Mouse (Mus musculus) midbrain, embryonic 11.5 days (tissue): ENCODE data around the gene Arhgap45. TPM values are rescaled to one million over a fixed set of nuclear protein-coding genes. Genes with fewer than 3 reads are reported as not detected.
A peak's percentile ranks its signal among the peaks of the same experiment; 100 is the strongest.

Experiments
- ATAC-seq: fragments of 200-750 bp; cut with Nextera tagmentation; 2 replicates; pipeline ENCODE4 v1.8.0; 2017; ENCODE audit warnings: moderate TSS enrichment, moderate library complexity; ENCODE audit not compliant: low FRiP score
- DNase-seq: peaks from one replicate; pipeline ENCODE4 v3.0.0; 2015; ENCODE audit warnings: low spot score; ENCODE audit errors: missing footprints
- H3K27ac ChIP-seq: fragments of 300-500 bp; sonication (generic); 2 replicates; pipeline ENCODE4 v1.5.1; 2014; ENCODE audit warnings: low read depth, low read length
- H3K27me3 ChIP-seq: fragments of 300-500 bp; sonication (generic); 2 replicates; pipeline ENCODE4 v1.6.1; 2014; ENCODE audit warnings: mild to moderate bottlenecking, low read length, moderate library complexity, mixed read lengths; ENCODE audit not compliant: control insufficient read depth, insufficient read depth
- H3K36me3 ChIP-seq: fragments of 300-500 bp; sonication (generic); 2 replicates; pipeline ENCODE4 v1.6.1; 2014; ENCODE audit warnings: mild to moderate bottlenecking, low read length, moderate library complexity, mixed read lengths; ENCODE audit not compliant: control insufficient read depth, insufficient read depth
- H3K4me1 ChIP-seq: fragments of 300-500 bp; sonication (generic); 2 replicates; pipeline ENCODE4 v1.6.1; 2014; ENCODE audit warnings: low read length; ENCODE audit not compliant: control insufficient read depth, insufficient read depth
- H3K4me2 ChIP-seq: fragments of 300-500 bp; sonication (generic); 2 replicates; pipeline ENCODE4 v1.6.1; 2014; ENCODE audit warnings: mild to moderate bottlenecking, moderate library complexity
- H3K4me3 ChIP-seq: fragments of 300-500 bp; sonication (generic); 2 replicates; pipeline ENCODE4 v1.5.1; 2014; ENCODE audit warnings: low read depth, low read length
- H3K9ac ChIP-seq: fragments of 300-500 bp; sonication (generic); 2 replicates; pipeline ENCODE4 v1.6.1; 2014; ENCODE audit warnings: low read length
- H3K9me3 ChIP-seq: fragments of 300-500 bp; sonication (generic); 2 replicates; pipeline ENCODE4 v1.6.1; 2016; ENCODE audit warnings: low read length; ENCODE audit not compliant: control insufficient read depth
- WGBS: fragments of 180-500 bp; shearing (Covaris S2); extraction: QIAGEN DNeasy Blood & Tissue Kit; methylation state at CpG from one replicate; pipeline ENCODE4 v1.1.7; 2014; 5-methylcytosine and 5-hydroxymethylcytosine counted together
- polyA plus RNA-seq: library from polyadenylated mRNA; unstranded; fragments of >200 nt; fragmentation: Nextera tagmentation; extraction: Ambion mirVana; gene quantifications from 2 replicates; pipeline ENCODE4 v1.2.1, GENCODE M21; 2014

The Arhgap45 gene
- polyA plus RNA-seq, 1 experiment from 2014 or later: 3.8 TPM

- Histone ChIP-seq H3K4me3 (no peak overlapping the region), H3K9me3 (no peaks in the 10 kb centered on the region), H3K9ac (no peak overlapping the region), H3K4me2 (no peak overlapping the region), H3K27ac (no peak overlapping the region), H3K27me3 (peaks cover 11% of the 10 kb centered on the region), H3K36me3 (peaks cover 34% of the 10 kb centered on the region), H3K4me1 (peaks cover under 1% of the 10 kb centered on the region; the same call in 1 of the 2 replicates)
- 85% methylated on average over 28 of the region's 28 CpGs for WGBS
- DNase-seq (peak; percentile 70), ATAC-seq (no peak)
Observed at GRCm38 (mm10) chr10:79976071-79976721, 40.3 kb upstream of the Arhgap45 start.

DNA sequence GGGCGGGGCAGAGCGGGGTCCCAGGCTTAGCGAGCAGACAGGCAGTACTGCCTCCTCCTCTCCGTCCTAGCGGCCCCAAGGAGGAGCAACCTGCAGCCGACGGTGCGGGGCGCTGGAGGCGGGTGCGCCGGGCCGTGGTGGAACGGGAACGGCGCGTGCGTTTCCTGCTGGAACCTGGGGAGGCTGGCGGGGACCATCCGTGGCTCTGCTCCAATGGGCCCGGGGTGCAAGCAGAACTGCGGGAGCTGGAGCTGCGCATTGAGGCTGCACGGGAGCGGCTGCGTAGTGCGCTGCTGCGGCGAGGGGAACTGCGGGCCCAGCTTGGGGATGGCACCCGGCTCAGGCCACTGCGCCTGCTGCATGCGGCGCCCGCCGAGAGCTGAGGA is 39.7 kb upstream of the Arhgap45 start:
- Histone ChIP-seq H3K4me2 (no peak overlapping the region), H3K4me3 (no peak overlapping the region), H3K27ac (no peak overlapping the region), H3K4me1 (no peaks in the 10 kb centered on the region), H3K27me3 (peaks cover 6% of the 10 kb centered on the region; the same call in 1 of the 2 replicates), H3K36me3 (peaks cover 34% of the 10 kb centered on the region), H3K9me3 (no peaks in the 10 kb centered on the region), H3K9ac (no peak overlapping the region)
- ATAC-seq: no peak
- WGBS: 68% methylated on average over 36 of the region's 36 CpGs
- DNase-seq: peak; percentile 61

- no peak overlapping the region for H3K4me3 ChIP-seq
- peaks cover 34% of the 10 kb centered on the region for H3K36me3 ChIP-seq
Observed at GRCm38 (mm10) chr10:79977324-79977723, 39.1 kb upstream of the Arhgap45 start.

DNA sequence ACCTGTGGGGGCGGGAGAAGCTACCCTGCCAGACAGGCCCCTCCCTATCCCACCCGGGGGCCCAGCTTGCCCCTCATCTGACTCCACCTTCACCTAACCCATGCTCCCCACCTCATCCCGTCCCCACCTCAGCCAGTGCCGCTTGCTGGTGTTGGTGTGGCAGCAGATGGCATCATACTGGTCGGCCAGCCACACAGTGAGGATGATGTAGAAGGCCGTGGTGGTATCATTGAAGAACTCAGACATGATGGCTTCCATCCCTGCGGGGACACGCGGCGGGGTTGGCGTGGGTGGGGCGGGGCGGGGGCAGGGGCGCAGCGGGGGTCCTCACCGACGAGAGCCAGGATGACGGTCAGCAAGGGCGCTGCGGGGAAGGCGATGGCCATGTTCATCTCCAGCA is 38.4 kb upstream of the Arhgap45 start:
- WGBS: 92% methylated on average over 21 of the region's 21 CpGs
- H3K4me3 ChIP-seq: no peak overlapping the region

More at GRCm38 (mm10) chr10:79977324-79977723, 39.1 kb upstream of the Arhgap45 start:
- H3K4me2 ChIP-seq: no peak overlapping the region
- no peak overlapping the region for H3K9ac ChIP-seq
- peaks cover under 1% of the 10 kb centered on the region; the same call in 1 of the 2 replicates for H3K4me1 ChIP-seq
- ATAC-seq (no peak), DNase-seq (no peak)
- H3K9me3 ChIP-seq: no peaks in the 10 kb centered on the region
- H3K27ac ChIP-seq: no peak overlapping the region
- H3K27me3 ChIP-seq: peaks cover 2% of the 10 kb centered on the region; the same call in 1 of the 2 replicates
- 80% methylated on average over 28 of the region's 28 CpGs for WGBS

DNA sequence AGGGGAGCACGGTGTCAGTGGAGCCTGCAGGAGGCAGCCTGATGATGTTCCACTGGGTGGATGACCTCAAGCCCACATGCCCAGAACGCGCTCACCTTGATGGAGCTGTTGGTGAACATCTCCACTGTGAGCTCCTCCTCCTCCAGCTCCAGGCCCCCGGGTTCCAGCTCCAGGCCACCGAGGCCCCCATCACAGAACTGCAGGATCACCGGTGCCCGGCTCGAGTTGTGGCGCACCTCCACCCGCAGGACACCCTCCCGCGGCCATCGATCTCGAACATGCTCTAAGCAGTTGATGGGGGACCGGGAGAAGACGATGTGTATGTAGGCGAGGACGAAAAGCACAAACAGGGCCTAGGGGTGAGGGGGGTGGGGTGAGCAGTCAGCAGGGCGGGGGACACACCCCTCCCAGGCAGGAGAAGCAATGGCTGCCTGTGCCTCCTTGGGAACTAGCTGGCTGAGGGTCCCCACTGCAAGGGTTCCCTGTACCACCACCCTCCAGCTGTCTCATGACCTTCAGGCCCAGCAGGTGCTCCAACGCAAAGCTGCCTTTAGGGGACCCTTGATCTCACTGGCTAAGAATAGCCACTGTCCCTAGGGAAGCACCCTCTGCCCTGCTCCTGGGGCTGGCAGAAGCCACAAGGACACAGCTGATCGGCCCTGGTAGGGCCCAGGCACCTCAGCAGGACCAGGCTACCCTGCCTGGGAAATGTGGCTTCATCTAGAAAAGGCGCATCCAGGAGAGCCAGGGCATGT is 36.9 kb upstream of the Arhgap45 start:
- H3K27ac ChIP-seq: no peak overlapping the region
- ATAC-seq (no peak), DNase-seq (peak; percentile 68)
- peaks cover 34% of the 10 kb centered on the region for H3K36me3 ChIP-seq
- 94% methylated on average over 22 of the region's 22 CpGs for WGBS
- H3K9ac ChIP-seq: no peak overlapping the region
- no peak overlapping the region for H3K4me2 ChIP-seq
- H3K4me1 ChIP-seq: peaks cover 14% of the 10 kb centered on the region
- no peak overlapping the region for H3K4me3 ChIP-seq
- 0 out of 2 replicates have a peak, but pooled peaks cover 2% of the 10 kb centered on the region for H3K27me3 ChIP-seq
- H3K9me3 ChIP-seq: no peaks in the 10 kb centered on the region

More for the DNA sequence above, 38.4 kb upstream of the Arhgap45 start:
- Histone ChIP-seq H3K36me3 (peaks cover 34% of the 10 kb centered on the region), H3K9me3 (no peaks in the 10 kb centered on the region), H3K27me3 (peaks cover 2% of the 10 kb centered on the region; the same call in 1 of the 2 replicates), H3K27ac (no peak overlapping the region), H3K4me2 (no peak overlapping the region), H3K4me1 (peaks cover 8% of the 10 kb centered on the region), H3K9ac (no peak overlapping the region)
- no peak for ATAC-seq
- DNase-seq: no peak

DNA sequence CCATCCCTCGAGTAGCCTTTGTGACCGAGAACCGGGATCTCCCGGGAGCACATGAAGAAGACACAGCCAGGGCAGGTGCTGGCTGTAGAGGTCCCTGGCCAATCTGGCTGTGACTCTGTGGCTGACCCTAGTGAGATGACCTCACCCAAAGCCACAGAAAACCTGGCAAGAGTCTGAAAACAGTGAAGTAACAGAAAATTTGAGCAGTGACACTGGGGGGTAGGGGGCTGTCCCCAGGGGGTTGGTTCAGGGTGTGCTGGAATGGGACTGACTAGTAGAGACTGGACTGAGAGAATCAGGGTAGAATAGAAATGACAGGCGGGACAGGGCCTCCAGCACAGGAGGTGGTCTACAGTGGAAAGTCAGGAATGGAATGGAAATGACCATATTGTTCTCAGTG is 33.2 kb upstream of the Arhgap45 start:
- H3K27ac ChIP-seq: no peak overlapping the region
- peak overlapping the region; percentile 90 for H3K4me2 ChIP-seq
- 79% methylated on average over 5 of the region's 5 CpGs for WGBS
- peaks cover 24% of the 10 kb centered on the region for H3K4me1 ChIP-seq
- H3K9ac ChIP-seq: peak overlapping the region; percentile 89
- H3K27me3 ChIP-seq: peaks cover 17% of the 10 kb centered on the region
- H3K4me3 ChIP-seq: peak overlapping the region; percentile 92
- no peak for DNase-seq
- H3K36me3 ChIP-seq: peaks cover 6% of the 10 kb centered on the region
- no peaks in the 10 kb centered on the region for H3K9me3 ChIP-seq
- ATAC-seq: no peak

GRCm38 (mm10) chr10:79983670-79984069 is 32.8 kb upstream of the Arhgap45 start:
- ATAC-seq: peak; percentile 3
- Histone ChIP-seq H3K9ac (peak overlapping the region; percentile 89), H3K27ac (peak overlapping the region; percentile 91), H3K4me3 (peak overlapping the region; percentile 92), H3K4me2 (peak overlapping the region; percentile 90), H3K27me3 (peaks cover 22% of the 10 kb centered on the region), H3K4me1 (peaks cover 28% of the 10 kb centered on the region), H3K36me3 (peaks cover 3% of the 10 kb centered on the region; the same call in 1 of the 2 replicates), H3K9me3 (no peaks in the 10 kb centered on the region)
- WGBS: under 1% methylated on average over 18 of the region's 21 CpGs
- peak; percentile 96 for DNase-seq

GRCm38 (mm10) chr10:79984195-79984816 is 32.1 kb upstream of the Arhgap45 start, which contains the start of gene Tmem259:
Gene Tmem259 (minus strand): TSS chr10:79984330.
- peak within 1 kb of the TSS; percentile 89 for H3K9ac ChIP-seq
- under 1% methylated on average over 49 of the region's 49 CpGs for WGBS
- H3K27ac ChIP-seq: peak within 1 kb of the TSS; percentile 91
- DNase-seq (peak; percentile 98), ATAC-seq (peak; percentile 81)
- H3K27me3 ChIP-seq: peaks cover 28% of the 10 kb centered on the region
- H3K4me3 ChIP-seq: peak within 1 kb of the TSS; percentile 92
- H3K4me2 ChIP-seq: peak within 1 kb of the TSS; percentile 90
- no peaks in the 10 kb centered on the region for H3K9me3 ChIP-seq
- H3K4me1 ChIP-seq: peaks cover 28% of the 10 kb centered on the region
- no peaks in the 10 kb centered on the region; the same call in 1 of the 2 replicates for H3K36me3 ChIP-seq
